Mouse (Mus musculus): ENCODE measurements around the gene Cldn11. TPM values are rescaled to one million over a fixed set of nuclear protein-coding genes. Genes with fewer than 3 reads are reported as not detected.
A peak's percentile ranks its signal among the peaks of the same experiment; 100 is the strongest.

The Cldn11 gene
- 45.6 and 60.4 TPM in 2 replicates for total RNA-seq (2014; rRNA removed)
- 45.5 and 47.2 TPM in 2 replicates for polyA plus RNA-seq (2015; fragmentation: Nextera tagmentation; extraction: Ambion mirVana)

DNA sequence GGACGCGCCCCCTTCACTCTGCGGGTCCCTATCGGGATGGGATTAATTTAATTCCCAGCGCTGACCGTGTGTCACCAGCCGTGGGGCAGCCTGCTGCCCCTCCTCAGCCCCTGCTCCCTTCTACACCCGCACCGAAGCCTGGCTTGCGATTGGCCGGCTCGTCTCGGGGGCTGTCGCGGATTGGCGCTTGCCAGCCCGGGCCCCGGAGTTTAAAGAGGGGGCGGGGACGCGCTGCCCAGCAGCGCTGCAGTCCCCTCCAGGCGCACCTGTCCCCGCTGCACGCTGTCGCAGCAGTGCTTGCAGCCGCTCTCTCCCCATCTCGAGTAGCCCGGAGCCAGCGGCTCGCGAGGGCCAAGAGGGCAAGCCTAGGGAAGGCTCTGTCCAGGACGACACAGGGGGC is at the start of gene Cldn11:
TSS of gene Cldn11 (plus strand) at position 215 of the 400 bp plus-strand sequence.
- DNase-seq (ENCODE audit: low spot score): peak; percentile 54

GRCm38 (mm10) chr3:31100026-31100425 is 49.7 kb upstream of the Cldn11 start:
- TF ChIP-seq CTCF (IDR thresholded peaks at IDR 0.05): no peak
- Histone ChIP-seq H3K9ac (replicated peaks; ENCODE audit: low read length, poor library complexity, severe bottlenecking) (no peak overlapping the region), H3K4me1 (ENCODE audit: insufficient read depth, low read length) (peaks cover 17% of the 10 kb centered on the region), H3K9me3 (ENCODE audit: low read length) (no peaks in the 10 kb centered on the region), H3K27me3 (ENCODE audit: insufficient read depth, low read length) (no peaks in the 10 kb centered on the region), H3K36me3 (ENCODE audit: insufficient read depth, low read length) (peaks cover 2% of the 10 kb centered on the region; the same call in 1 of the 2 replicates), H3K4me3 (ENCODE audit: low read depth, low read length) (no peak overlapping the region), H3K4me2 (ENCODE audit: low read depth, low read length, poor library complexity, severe bottlenecking) (peak overlapping the region; percentile 34; the same call in 1 of the 2 replicates), H3K27ac (ENCODE audit: low read depth, low read length) (no peak overlapping the region)
- ATAC-seq (ENCODE audit: low FRiP score): no peak
- no peak for DNase-seq (ENCODE audit: low spot score)
- 82% methylated on average over 5 of the region's 5 CpGs for WGBS

More for the DNA sequence above, at the start of gene Cldn11:
- peaks cover 5% of the 10 kb centered on the region; the same call in 1 of the 2 replicates for H3K27me3 ChIP-seq (ENCODE audit: insufficient read depth, low read length)
- H3K4me1 ChIP-seq (ENCODE audit: insufficient read depth, low read length): no peaks in the 10 kb centered on the region
- H3K9me3 ChIP-seq (ENCODE audit: low read length): no peaks in the 10 kb centered on the region
- no peak for TF ChIP-seq CTCF (IDR thresholded peaks at IDR 0.05)
- WGBS: under 1% methylated on average over 26 of the region's 33 CpGs
- ATAC-seq (ENCODE audit: low FRiP score): peak; percentile 62; the same call in 1 of the 2 replicates
- peak within 1 kb of the TSS; percentile 44 for H3K4me3 ChIP-seq (ENCODE audit: low read depth, low read length)
- no peak within 1 kb of the TSS for H3K27ac ChIP-seq (ENCODE audit: low read depth, low read length)
- no peaks in the 10 kb centered on the region for H3K36me3 ChIP-seq (ENCODE audit: insufficient read depth, low read length)
- peak within 1 kb of the TSS; percentile 85 for H3K4me2 ChIP-seq (ENCODE audit: low read depth, low read length, poor library complexity, severe bottlenecking)
- peak within 1 kb of the TSS; percentile 47 for H3K9ac ChIP-seq (replicated peaks; ENCODE audit: low read length, poor library complexity, severe bottlenecking)

DNA sequence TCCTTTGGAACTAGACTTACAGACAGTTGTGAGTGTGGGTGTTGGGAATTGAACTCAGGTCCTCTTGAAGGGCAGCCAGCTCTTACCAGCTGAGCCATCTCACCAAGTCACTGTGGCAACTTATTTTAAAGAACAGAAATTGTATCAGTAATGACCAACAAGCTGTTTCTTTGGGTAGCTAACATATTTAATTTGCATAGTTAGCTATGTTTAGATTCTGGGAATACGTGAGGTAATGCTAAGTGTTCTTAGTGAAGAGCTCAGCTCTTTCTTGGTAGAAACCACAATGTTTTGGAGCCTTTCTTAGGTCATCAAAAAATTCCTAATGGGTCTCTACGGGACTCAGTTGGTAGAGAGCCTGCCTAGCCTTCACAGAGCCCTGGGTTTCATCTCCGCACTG is 48.9 kb upstream of the Cldn11 start:
- H3K27me3 ChIP-seq (ENCODE audit: insufficient read depth, low read length): no peaks in the 10 kb centered on the region
- no peak overlapping the region for H3K4me3 ChIP-seq (ENCODE audit: low read depth, low read length)
- H3K9ac ChIP-seq (replicated peaks; ENCODE audit: low read length, poor library complexity, severe bottlenecking): no peak overlapping the region
- no peak overlapping the region for H3K27ac ChIP-seq (ENCODE audit: low read depth, low read length)
- WGBS: 95% methylated on average over 3 of the region's 3 CpGs
- H3K36me3 ChIP-seq (ENCODE audit: insufficient read depth, low read length): peaks cover 2% of the 10 kb centered on the region; the same call in 1 of the 2 replicates
- no peak overlapping the region for H3K4me2 ChIP-seq (ENCODE audit: low read depth, low read length, poor library complexity, severe bottlenecking)
- no peaks in the 10 kb centered on the region for H3K9me3 ChIP-seq (ENCODE audit: low read length)
- ATAC-seq (ENCODE audit: low FRiP score) (no peak), DNase-seq (ENCODE audit: low spot score) (no peak)
- H3K4me1 ChIP-seq (ENCODE audit: insufficient read depth, low read length): peaks cover 17% of the 10 kb centered on the region
- no peak for TF ChIP-seq CTCF (IDR thresholded peaks at IDR 0.05)

- WGBS: 84% methylated on average over 6 of the region's 6 CpGs
- no peak overlapping the region for H3K9ac ChIP-seq (replicated peaks; ENCODE audit: low read length, poor library complexity, severe bottlenecking)
- no peak overlapping the region for H3K4me2 ChIP-seq (ENCODE audit: low read depth, low read length, poor library complexity, severe bottlenecking)
- H3K4me1 ChIP-seq (ENCODE audit: insufficient read depth, low read length): peaks cover 6% of the 10 kb centered on the region; the same call in 1 of the 2 replicates
- TF ChIP-seq CTCF (IDR thresholded peaks at IDR 0.05): no peak
- no peaks in the 10 kb centered on the region for H3K9me3 ChIP-seq (ENCODE audit: low read length)
- no peak overlapping the region for H3K4me3 ChIP-seq (ENCODE audit: low read depth, low read length)
- no peaks in the 10 kb centered on the region for H3K36me3 ChIP-seq (ENCODE audit: insufficient read depth, low read length)
- ATAC-seq (ENCODE audit: low FRiP score): no peak
- DNase-seq (ENCODE audit: low spot score): no peak
- no peak overlapping the region for H3K27ac ChIP-seq (ENCODE audit: low read depth, low read length)
- H3K27me3 ChIP-seq (ENCODE audit: insufficient read depth, low read length): no peaks in the 10 kb centered on the region
Observed at GRCm38 (mm10) chr3:31104936-31105335, 44.8 kb upstream of the Cldn11 start.

- ATAC-seq (ENCODE audit: low FRiP score) (no peak), DNase-seq (ENCODE audit: low spot score) (no peak)
- Histone ChIP-seq H3K36me3 (ENCODE audit: insufficient read depth, low read length) (no peaks in the 10 kb centered on the region), H3K27ac (ENCODE audit: low read depth, low read length) (no peak overlapping the region), H3K4me2 (ENCODE audit: low read depth, low read length, poor library complexity, severe bottlenecking) (no peak overlapping the region), H3K4me3 (ENCODE audit: low read depth, low read length) (no peak overlapping the region), H3K27me3 (ENCODE audit: insufficient read depth, low read length) (no peaks in the 10 kb centered on the region), H3K4me1 (ENCODE audit: insufficient read depth, low read length) (0 out of 2 replicates have a peak, but pooled peaks cover 2% of the 10 kb centered on the region), H3K9me3 (ENCODE audit: low read length) (no peaks in the 10 kb centered on the region), H3K9ac (replicated peaks; ENCODE audit: low read length, poor library complexity, severe bottlenecking) (no peak overlapping the region)
- 89% methylated on average over 6 of the region's 6 CpGs for WGBS
- no peak for TF ChIP-seq CTCF (IDR thresholded peaks at IDR 0.05)
Observed at GRCm38 (mm10) chr3:31106597-31106996, 43.1 kb upstream of the Cldn11 start.

- Histone ChIP-seq H3K27me3 (ENCODE audit: insufficient read depth, low read length) (no peaks in the 10 kb centered on the region), H3K4me1 (ENCODE audit: insufficient read depth, low read length) (0 out of 2 replicates have a peak, but pooled peaks cover 2% of the 10 kb centered on the region), H3K36me3 (ENCODE audit: insufficient read depth, low read length) (no peaks in the 10 kb centered on the region), H3K27ac (ENCODE audit: low read depth, low read length) (0 out of 2 replicates have a peak overlapping the region, but pooled peaks have one; percentile 12), H3K4me2 (ENCODE audit: low read depth, low read length, poor library complexity, severe bottlenecking) (no peak overlapping the region), H3K4me3 (ENCODE audit: low read depth, low read length) (no peak overlapping the region), H3K9me3 (ENCODE audit: low read length) (no peaks in the 10 kb centered on the region), H3K9ac (replicated peaks; ENCODE audit: low read length, poor library complexity, severe bottlenecking) (no peak overlapping the region)
- DNase-seq (ENCODE audit: low spot score): no peak
- 74% methylated on average over 4 of the region's 4 CpGs for WGBS
- no peak for TF ChIP-seq CTCF (IDR thresholded peaks at IDR 0.05)
- no peak for ATAC-seq (ENCODE audit: low FRiP score)
Observed at GRCm38 (mm10) chr3:31107674-31108073, 42.0 kb upstream of the Cldn11 start.

Measured in midbrain, postnatal 0 days (tissue).